Mouse (Mus musculus) layer of hippocampus, adult 9-11 months (tissue): Measurements from ENCODE around the gene 4931428F04Rik.

Experiments
- DNase-seq: peaks from one replicate; pipeline ENCODE4 v3.0.0; 2022

The 4931428F04Rik gene

DNA sequence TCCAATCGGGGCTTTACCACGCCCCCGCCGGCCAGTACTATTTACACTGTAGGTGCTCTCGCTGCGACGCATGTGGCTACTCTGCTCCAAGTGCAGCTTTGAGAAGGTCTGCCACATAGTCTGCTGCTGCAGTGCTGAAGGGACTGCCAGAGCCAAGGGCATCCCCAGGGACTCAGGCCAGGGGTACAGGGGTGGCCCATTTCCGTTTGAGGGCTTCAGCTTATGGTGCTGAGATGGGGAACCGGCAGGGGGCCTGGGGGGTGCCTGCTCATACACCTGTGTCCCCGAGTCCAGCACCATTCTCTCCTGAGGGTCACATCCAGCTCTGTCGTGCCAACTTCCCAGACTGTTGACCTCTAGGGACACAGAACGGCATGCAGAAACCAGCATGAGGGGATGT, 4.2 kb downstream of the 4931428F04Rik start:
- no peak for DNase-seq

DNA sequence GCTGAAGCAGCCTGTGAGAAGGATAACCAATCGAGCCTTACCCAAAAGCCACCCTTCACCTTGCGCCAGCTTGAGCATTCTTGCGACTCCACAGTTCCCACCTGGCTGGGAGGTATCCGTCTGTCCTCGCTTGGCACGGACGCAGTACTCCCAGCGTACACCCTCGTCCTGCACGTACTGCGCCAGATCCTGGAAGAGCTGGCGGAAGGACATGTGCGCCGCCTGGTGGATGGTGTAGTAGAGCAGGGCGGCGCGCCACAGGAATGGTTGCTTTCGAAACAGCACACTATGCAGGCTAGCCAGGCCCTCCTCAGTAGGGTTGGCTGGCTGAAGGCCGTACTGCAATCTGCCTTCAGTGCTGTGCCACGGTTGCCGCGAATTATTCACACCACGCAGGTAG, 6.6 kb downstream of the 4931428F04Rik start:
- DNase-seq: no peak

DNA sequence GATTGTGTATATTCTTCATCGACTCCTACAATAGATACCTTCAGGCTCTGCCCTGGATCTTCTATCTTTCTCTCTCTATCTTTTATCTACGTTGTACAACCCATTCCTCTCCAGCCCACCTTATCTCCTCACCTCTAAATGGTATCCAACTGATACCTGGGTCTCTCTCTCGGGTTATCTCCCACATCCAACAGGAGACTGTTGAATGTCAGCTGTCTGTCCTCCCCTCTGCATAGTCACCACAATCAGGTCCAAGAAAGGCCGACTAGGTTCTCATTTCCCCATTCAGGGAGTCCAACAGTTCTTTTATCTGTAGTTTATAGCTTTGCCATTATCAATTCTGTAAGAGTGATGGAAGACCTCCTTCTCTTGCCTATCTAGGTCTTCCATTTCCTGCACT, 7.4 kb downstream of the 4931428F04Rik start:
- no peak for DNase-seq

DNA sequence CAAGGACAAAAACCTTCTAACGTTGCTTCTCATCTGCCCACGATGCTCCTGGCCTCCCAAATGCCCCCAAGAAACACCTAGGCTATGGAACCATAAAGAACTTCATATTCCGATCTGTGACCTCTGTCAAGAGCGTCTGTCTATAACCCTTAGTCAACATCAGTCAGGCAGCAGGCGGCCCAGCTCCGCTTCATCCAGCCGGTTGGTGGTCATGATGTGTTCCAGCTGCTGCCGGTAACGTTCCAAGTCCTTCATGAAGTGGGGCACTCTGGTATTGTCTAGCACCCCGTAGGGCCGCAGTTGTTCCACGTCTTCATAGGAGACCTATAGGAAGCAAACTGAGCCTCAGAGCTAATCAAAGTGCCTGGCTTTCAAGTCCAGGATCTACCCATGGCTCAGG, 7.8 kb downstream of the 4931428F04Rik start:
- DNase-seq: no peak

DNA sequence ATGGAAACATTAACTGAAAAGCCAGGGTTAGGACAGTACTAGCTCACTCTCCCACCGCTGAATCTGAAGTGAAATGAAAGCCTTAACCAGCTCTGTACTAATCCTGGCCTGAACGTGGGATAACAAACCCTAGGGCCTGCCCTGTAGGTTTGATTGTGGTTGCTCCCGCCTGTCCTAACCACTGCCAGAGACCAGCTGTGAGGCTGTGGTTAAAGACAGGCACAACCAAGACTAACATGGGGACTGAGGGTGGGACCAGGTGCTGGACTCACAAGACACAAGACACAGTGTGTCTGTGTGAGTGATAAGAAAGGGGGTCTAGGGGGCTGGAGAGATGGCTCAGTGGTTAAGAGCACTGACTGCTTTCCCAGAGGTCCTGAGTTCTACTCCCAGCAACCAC, 9.1 kb downstream of the 4931428F04Rik start:
- DNase-seq: no peak

DNA sequence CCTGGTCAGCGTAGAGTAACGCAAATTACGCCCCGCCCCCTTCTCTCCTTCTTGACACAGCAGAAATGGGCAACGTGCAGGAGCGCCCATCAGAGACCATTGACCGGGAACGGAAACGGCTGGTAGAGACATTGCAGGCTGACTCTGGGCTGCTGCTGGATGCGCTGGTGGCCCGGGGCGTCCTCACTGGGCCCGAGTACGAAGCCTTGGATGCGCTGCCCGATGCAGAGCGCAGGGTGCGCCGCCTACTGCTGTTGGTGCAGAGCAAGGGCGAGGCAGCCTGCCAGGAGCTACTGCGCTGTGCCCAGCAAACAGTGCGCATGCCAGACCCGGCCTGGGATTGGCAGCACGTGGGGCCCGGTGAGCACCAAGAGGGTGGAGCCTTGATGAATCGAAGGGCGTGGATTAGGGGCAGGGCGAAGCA, 10.7 kb downstream of the 4931428F04Rik start:
- DNase-seq: peak; percentile 92

DNA sequence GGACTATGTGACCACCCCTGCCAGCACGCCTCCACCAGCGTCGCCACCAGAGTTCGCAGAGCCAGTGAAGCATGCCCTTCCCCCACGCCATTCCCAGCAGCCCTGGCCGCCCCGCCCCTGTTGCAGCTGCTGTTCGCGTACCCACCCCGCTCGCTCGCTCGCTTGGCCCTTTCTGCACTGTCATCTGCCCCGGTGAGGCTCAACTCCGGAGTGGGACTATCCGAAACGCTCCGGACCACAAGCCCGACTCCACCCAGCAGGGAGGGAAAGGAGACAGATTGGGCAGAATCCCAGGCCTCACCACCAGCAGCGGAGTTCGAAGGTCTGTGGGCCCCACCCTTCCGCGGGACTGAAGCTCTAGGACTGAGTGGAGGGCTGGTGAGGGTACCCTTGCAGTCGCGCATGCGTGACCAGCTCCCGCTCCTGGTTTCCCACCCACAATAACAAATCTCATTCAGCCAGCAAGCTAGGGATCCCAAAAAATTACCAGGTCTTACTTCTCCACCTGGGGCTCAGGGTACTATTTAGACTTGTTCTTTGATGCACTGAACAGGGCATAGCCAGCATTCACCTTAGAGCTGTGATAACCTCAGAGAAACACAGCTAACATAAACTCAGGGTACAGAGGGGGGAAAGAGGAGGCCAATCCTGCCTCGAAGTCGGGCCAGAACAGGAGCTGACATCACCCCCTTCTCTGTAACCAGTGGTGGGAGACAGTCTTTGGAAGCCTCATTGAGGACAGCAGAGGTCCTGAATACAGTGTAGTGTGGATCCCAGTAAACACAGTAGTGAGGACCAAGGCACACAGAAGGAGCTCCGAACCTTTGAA, 13.2 kb downstream of the 4931428F04Rik start:
- no peak for DNase-seq

DNA sequence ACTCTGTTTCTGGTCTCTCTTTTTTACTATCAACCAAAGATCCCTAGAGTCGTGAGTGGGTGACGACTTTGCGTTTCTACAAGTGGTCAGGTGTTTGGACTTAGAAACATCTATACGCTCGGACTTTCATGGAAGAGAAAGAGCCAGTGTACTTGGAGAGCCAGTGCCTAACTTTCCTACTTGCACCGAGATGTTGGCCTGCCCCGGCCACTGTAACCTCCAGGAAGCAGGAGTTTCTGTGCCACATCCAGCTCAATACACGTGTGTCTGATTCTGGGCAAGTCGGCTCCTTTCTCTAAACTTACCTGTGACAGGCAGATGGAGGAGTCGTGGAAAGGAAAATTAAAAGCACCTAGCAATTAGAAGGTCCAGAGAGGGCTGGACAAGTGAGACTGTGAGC, 13.8 kb downstream of the 4931428F04Rik start, which contains the start of gene Nol3:
Nol3 (plus strand) TSS at position 301 of the 400 bp plus-strand sequence.
- DNase-seq: no peak

DNA sequence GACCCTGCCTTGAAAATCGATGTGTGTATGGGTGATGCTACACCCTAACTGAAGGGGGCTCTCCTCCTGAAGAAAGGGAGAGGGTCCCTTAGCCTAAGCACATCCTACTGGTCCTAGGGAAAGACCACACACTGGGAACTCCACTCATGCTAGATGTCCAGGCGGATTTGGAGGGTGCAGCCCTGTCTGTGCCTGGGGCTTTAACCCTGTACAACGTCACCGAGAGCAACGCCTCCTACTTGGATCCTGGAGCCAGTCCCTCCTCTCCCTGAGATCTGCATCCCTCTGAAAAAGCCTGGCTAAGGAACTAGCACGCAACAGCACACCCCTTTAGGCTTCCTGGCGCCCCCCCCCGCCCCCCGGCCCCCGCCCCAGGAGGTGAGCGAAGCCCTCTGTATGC, 14.3 kb downstream of the 4931428F04Rik start:
- DNase-seq: no peak

DNA sequence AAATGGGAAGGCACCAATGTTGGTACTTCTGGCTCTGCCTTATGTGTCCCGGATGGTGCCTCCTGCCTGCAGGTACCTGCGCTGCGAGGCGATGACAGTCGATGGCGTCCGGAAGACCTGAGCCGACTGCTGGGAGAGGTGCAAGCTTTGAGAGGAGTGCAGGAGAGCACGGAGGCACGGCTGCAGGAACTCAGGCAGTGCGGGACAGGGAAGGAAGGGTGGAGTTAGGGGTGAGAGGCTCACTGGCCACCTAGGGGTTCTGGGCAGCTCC, 18.8 kb downstream of the 4931428F04Rik start:
- DNase-seq: no peak

DNA sequence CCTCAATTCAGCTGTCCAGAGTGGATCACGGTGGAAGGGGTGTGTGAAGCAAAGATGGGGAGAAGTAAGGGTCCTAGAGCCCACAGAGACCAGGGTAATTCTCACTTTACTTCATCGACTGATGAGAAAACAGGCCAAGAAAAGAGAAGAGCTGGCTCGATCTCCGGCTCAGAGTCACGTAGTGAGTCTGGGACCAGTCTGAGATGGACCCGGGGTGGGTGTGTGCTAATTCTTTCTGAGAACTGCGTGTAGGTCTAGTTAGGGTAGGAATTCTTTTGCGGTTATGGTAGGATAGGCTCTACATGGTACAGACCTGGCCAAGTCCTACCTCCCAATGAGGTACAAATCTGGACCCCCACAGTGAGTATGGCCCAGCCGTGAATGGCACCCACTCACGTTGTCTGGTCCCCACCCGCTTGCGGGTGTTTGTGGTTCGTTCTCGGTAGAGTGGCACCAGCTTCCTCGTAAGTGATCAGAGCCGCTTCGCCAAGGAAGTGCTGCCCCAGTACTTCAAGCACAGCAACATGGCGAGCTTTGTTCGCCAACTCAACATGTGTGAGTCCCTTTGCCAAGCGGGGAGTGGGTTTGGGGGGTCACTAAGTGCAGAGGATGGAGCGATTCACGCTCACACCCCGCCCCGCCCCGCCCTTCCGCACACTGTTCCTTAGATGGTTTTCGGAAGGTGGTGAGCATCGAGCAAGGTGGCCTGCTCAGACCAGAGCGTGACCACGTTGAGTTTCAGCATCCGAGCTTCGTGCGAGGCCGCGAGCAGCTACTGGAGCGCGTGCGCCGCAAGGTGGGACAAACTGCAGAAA, 19.4 kb downstream of the 4931428F04Rik start:
- DNase-seq: no peak

DNA sequence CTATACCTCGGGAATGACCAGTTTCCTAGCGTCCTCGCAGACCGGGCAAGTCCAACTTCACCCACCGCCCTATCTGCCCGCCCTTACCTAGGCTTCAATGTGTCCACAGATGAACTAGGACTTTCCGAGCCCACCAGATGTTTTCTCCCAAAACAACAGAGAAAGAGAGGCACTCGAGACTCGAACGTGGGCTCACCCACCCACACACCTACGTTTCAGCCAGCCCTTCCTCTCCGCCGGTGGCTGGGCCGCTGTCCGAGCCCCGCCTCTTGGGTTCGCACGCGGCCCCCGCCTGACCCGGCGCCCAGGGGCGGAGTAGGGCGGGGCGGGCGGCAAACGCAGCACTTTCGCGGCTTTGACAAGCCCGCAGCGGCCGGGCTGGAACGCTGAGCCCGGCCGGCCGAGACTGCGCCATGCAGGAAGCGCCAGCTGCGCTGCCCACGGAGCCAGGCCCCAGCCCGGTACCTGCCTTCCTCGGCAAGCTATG, 20.2 kb downstream of the 4931428F04Rik start, which contains the start of gene Hsf4:
Hsf4 (plus strand) TSS at position 341 of the 487 bp plus-strand sequence.
- DNase-seq: no peak

DNA sequence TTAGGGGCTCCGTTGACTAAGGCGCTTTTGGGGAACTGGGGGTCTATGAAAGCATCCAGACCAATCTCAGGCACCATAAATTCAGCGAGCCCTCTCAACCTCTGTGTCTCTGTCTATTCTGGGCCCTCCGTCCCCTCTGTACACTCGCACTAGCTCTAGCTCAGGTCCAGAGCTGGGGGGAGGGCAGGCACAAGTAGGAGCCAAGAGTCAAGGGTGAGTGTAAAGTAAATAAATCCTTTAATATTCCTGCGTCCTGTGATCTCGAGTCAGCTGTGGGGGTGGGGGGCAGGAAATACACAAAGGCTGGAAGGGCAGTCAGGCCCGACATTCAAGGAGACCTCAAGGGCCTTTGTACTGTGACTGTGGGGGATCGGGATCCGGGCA, 20.6 kb downstream of the 4931428F04Rik start:
- no peak for DNase-seq

DNA sequence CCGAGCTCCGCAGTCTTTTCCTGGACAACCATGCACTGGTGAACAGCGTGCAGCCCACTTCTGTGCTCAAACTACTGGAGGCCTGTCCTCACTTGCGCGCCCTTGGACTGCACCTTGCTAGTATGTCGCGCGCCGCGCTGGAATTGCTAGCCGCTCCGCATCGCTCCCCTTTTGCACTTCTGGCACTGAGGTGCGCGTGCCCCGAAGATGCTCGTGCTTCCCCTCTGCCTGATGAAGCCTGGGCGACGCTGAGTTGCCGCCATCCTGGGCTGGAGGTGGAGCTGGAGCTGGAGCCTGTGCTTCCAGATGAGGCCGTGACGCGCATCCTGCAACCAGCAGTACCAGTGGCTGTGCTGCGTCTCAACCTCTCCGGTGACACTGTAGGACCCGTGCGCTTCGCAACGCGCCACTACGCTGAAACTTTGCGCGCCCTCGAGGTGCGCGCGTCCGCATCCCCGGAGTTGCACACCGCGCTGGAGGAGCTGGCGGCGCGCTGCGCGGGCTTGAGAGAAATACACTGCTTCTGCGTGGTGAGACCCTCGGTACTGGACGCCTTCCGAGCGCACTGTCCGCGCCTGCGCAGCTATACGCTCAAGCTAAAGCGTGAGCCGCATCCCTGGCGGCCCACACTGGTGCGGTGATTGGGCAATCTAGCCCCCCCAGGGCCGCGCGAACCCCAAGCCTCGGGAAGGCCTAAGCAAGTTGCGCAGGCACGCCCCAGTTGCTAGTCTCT, 21.2 kb downstream of the 4931428F04Rik start:
- peak; percentile 88 for DNase-seq

DNA sequence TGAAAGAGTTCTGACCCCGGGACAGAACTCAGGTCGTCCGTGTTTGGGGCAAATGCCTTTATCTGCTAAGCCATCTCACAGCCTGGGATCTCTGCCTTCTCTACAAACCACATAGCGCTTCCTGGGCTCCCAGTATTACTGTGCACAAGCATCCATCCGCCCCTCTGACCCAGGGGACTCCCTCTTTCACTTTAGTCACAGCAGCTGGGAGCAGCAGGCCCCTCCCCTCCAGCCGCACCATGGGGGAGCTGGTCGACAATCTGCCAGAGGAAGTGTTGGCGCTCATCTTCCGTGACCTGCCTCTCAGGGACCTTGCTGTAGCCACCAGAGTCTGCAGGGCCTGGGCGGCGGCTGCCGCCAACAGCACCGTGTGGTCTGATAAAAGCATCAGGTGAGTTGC, 22.9 kb downstream of the 4931428F04Rik start:
- no peak for DNase-seq

DNA sequence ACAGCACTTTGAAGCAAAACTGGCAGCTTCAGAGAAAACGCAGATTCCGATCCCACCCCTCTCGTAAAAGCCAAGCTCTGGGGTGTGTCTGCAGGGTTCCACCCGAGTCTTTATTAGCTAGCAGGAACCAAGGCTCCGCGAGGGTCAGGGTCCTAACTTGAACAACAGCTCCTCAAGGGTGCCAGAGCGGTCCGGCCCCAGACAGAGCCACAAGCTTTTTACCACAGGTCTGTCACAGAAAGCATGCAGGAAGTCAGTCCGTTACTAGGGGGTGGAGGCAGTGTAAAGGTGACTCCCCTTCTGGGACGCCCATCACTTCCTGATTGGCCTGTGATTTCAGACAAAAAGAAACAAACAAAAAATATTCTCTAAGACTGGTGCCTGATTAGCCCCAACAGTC, 24.5 kb downstream of the 4931428F04Rik start:
- DNase-seq: no peak

DNA sequence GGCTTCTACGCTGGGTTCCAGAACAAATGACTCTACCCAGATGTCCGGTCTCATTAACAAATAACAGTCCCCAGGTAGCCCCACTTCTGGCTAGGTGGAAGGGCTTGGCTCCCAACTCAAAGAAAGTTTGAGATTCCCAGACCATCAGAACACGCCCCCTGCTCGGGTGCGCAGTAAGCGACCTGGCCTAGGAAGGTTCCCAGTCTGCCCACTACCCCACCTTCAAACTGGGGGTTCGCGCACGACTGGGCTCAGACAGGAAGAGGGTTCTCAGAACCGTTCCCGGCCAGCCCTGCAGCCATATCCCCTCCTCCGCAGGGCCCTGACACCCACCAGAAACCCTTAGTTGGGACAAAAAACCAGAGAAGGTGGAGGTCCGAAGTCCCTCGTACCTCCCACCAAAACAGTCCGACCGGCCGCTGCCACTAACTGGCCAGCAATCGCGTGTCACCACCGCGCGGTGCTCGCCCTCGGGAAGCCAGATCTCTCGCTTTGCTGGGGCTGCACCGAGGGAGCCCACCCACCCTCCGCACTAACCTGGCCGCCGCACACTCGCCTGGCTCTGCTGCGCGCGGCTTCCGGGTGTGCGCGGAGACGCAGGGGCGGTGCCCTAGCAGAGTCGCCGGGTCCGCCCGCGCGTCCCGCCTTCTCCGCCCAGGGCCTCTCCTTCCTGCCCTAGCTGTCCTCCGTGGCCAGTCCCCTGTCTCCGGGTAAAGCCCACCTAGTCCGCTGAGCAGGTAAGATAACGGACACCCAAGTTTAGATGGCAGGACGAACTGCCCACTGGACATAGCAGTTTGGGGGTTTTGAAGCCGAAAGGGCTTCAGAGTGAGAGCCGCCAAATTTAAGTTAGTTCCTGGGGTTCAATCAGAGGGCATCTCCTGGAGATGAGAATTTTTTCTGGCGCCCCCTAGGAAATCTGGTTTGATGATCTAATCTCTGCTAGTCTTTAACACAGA, 25.4 kb downstream of the 4931428F04Rik start, which contains the start of the genes Tradd and Fbxl8:
Tradd (minus strand) TSS at position 586 of the 959 bp plus-strand sequence.
Fbxl8 (plus strand) TSS at position 625 of the 959 bp plus-strand sequence.
- DNase-seq: no peak

DNA sequence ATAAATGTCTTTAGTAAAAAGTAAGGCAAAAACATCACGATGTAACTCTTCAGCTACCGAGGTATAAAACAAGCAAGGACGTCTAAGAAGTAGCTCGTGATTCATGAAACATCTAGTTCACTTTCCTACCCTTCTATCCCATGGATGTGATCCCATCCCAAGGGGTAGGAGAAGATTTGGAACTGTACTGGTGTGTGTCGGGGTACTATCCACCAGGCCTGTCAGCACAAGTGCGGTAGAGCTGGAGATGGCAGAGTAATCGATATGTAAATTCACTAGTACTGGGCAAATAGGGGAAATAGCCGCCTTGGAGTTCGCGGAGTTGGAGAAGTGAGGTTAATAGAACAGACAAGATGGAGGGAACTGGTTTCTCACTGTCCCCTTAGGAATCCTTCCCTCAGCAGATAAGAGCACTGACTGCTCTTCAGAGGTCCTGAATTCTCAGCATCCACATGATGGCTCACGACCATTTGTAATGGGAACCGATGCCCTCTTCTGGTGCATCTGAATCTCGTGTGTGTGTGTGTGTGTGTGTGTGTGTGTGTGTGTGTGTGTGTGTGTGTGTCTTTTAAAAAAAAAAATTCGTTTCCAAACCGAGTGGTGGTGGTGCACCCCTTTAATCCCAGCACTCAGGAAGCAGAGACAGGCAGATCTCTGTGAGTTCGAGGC, 26.3 kb downstream of the 4931428F04Rik start:
- no peak for DNase-seq

DNA sequence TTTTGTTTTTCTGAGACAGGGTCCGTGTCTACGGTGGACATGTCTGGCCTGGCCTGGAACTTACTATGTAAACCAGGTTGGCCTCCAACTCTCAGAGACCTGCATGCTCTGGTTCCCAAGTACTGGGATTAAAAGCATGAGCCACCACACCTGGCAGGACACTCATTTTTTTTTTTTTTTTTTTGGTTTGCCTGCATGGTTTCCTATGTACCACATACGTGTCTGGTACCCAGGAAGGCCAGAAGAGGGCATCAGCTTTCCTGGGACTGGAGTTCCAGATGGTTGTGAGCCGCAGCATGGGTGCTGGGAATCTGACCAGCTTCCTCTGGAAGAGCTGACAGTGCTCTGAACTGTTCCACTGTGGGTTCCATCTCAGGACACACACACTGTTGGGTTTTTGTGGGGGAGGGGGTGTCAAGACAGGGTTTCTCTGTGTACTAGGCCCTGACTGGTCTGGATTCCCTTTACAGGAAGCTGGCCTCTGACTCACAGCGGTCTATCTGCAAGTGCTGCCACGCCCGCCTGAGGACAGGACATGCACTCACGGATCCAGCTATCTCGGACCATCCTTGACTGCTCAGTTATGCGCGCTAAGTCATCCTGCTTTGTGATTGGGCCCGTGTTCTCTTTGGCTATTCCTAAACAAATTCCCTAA, 28.2 kb downstream of the 4931428F04Rik start:
- no peak for DNase-seq

DNA sequence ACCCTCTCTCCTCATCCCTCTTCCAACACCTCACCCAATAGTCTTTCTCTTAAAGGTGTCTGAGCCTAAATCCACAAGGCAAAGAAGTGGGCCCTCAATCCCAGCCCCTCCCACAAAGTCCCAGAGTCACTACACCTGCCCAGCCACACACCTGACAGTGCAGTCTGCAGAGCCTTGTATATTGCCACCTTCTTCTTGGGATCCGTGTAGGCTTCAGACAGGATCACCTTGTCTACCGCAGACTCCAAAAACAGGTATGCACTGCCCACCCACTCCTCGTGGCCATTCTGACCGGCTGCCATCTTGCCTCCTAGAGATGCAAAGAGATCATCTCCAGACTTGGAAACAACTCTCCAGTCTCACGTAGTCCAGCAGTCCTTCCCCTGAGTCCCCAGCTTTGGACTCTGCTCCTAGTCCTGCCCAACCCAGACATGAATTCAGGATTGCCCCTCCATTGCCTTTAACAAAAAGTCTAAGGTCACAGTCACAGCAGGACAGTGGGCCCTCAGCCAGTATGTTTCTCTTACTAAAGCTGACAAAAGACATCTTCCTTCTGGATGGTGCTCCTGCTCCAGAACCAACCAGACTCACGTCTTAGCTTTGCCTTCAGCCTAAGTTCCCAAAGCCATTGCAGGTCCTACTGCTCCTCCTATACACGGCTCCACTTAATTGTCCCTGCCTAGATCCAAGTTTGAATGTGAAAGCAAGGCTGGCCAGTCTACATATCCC, 29.1 kb downstream of the 4931428F04Rik start:
- no peak for DNase-seq
